In genomic region chr3:77112969-77113368, GRCm38 (mm10) we compare ENCODE assay signal across 19 mouse cellular contexts.
DNase-seq lines count a peak whose midpoint lies in the region; ATAC-seq and TF ChIP-seq lines count a peak whose summit lies in the region.
"Had no signal": no experiment of that assay in that cellular context is flagged by ENCODE, and none has a peak within 500 bp of the region (broad histone marks: within the 10 kb centered on the region; RNA-seq: fewer than 3 reads in every experiment).

No protein-coding gene starts in this region.

- no peak overlapping the region for H3K9ac ChIP-seq in limb, embryonic 14.5 days (ENCODE audit: low read depth, low read length, severe bottlenecking)
- H3K9ac ChIP-seq: forebrain, postnatal 0 days; heart, embryonic 12.5 days; hindbrain, embryonic 12.5 days; intestine, embryonic 15.5 days had no signal

- TF ChIP-seq CTCF in C2C12 (IDR thresholded peaks at IDR 0.05; ENCODE audit: control insufficient read depth, insufficient read depth, insufficient read length) = no peak

- no peak overlapping the region for H3K4me2 ChIP-seq in limb, embryonic 14.5 days (replicated peaks; ENCODE audit: low read depth, low read length, severe bottlenecking)
- no peak overlapping the region for H3K4me2 ChIP-seq in myocyte (ENCODE audit: low read depth)
- H3K4me2 ChIP-seq: heart, embryonic 12.5 days; hindbrain, embryonic 12.5 days; intestine, embryonic 15.5 days had no signal

- 69% methylated on average over 2 of the region's 2 CpGs for WGBS in limb, embryonic 14.5 days
- 82% methylated on average over 2 of the region's 2 CpGs for WGBS in limb, embryonic 10.5 days

- H3ac ChIP-seq in C2C12 (ENCODE audit: control insufficient read depth, insufficient read length, low read depth) (no peak overlapping the region), myocyte (ENCODE audit: control insufficient read depth, insufficient read length) (no peak overlapping the region)

- H3K27me3 ChIP-seq in limb, embryonic 14.5 days (ENCODE audit: control insufficient read depth, insufficient read depth, low read length) = no peaks in the 10 kb centered on the region
- H3K27me3 ChIP-seq in limb, embryonic 10.5 days (ENCODE audit: low read depth, poor library complexity, severe bottlenecking) = no peaks in the 10 kb centered on the region
- no peaks in the 10 kb centered on the region for H3K27me3 ChIP-seq in C2C12 (ENCODE audit: control insufficient read depth, insufficient read depth, insufficient read length)
- H3K27me3 ChIP-seq in myocyte (ENCODE audit: control insufficient read depth, insufficient read depth, insufficient read length) = no peaks in the 10 kb centered on the region
- H3K27me3 ChIP-seq: CH12.LX; heart, embryonic 12.5 days; hindbrain, embryonic 12.5 days; intestine, embryonic 15.5 days had no signal

- H3K9me3 ChIP-seq in limb, embryonic 14.5 days (ENCODE audit: control insufficient read depth, low read length) = no peaks in the 10 kb centered on the region
- H3K9me3 ChIP-seq in limb, embryonic 10.5 days (replicated peaks) = no peaks in the 10 kb centered on the region
- H3K9me3 ChIP-seq: heart, embryonic 12.5 days; hindbrain, embryonic 12.5 days; intestine, embryonic 15.5 days had no signal

- no peaks in the 10 kb centered on the region for H3K79me2 ChIP-seq in C2C12 (ENCODE audit: control insufficient read depth, insufficient read depth)
- H3K79me2 ChIP-seq in myocyte (ENCODE audit: control insufficient read depth, insufficient read depth) = no peaks in the 10 kb centered on the region

- no peak overlapping the region for H3K27ac ChIP-seq in limb, embryonic 14.5 days (replicated peaks; ENCODE audit: low read depth, low read length)
- no peak overlapping the region for H3K27ac ChIP-seq in limb, embryonic 10.5 days
- H3K27ac ChIP-seq: gastrocnemius, adult 2 months; hindbrain, embryonic 12.5 days; intestine, embryonic 15.5 days had no signal

- no peak for ATAC-seq in limb, embryonic 14.5 days (ENCODE audit: low FRiP score, low read depth)
- no peak for ATAC-seq in frontal cortex, adult (ENCODE audit: low TSS enrichment)
- ATAC-seq: forebrain, postnatal 0 days; intestine, embryonic 15.5 days had no signal

- no peaks in the 10 kb centered on the region for H3K4me1 ChIP-seq in limb, embryonic 14.5 days (ENCODE audit: control insufficient read depth, insufficient read depth, low read length)
- no peaks in the 10 kb centered on the region for H3K4me1 ChIP-seq in limb, embryonic 10.5 days
- H3K4me1 ChIP-seq: heart, embryonic 12.5 days; hindbrain, embryonic 12.5 days; intestine, embryonic 15.5 days had no signal

- no peak for TF ChIP-seq POLR2A in limb, embryonic 14.5 days (IDR thresholded peaks at IDR 0.05; ENCODE audit: borderline replicate concordance, extremely low read depth, insufficient read depth, insufficient read length)
- TF ChIP-seq POLR2A in myocyte (IDR thresholded peaks at IDR 0.05; ENCODE audit: insufficient read length, low read depth) = no peak

- no peaks in the 10 kb centered on the region for H3K79me3 ChIP-seq in C2C12 (ENCODE audit: low read depth)

- peak; percentile 5 for DNase-seq in limb, embryonic 14.5 days (ENCODE audit: low spot score)
- DNase-seq in limb, embryonic 10.5 days (ENCODE audit: low spot score) = no peak
- peak; percentile 94 for DNase-seq in 3T3-L1 (ENCODE audit: low read depth, low spot score)
- DNase-seq: adrenal gland, adult 8-10 months; adrenal gland, postnatal 36 days; B cell, adult 2 months; cerebellum, adult 2 months; cerebellum, postnatal 10 days; forebrain, postnatal 0 days; gastrocnemius, adult 2 months; gastrocnemius, postnatal 25 days; heart, postnatal 4 days had no signal

- no peak overlapping the region for H3K4me3 ChIP-seq in limb, embryonic 14.5 days (replicated peaks; ENCODE audit: low read length)
- no peak overlapping the region for H3K4me3 ChIP-seq in limb, embryonic 10.5 days
- H3K4me3 ChIP-seq in C2C12 (ENCODE audit: insufficient read depth, poor library complexity, severe bottlenecking) = no peak overlapping the region
- H3K4me3 ChIP-seq in myocyte = no peak overlapping the region
- H3K4me3 ChIP-seq: gastrocnemius, adult 2 months; heart, embryonic 12.5 days; hindbrain, embryonic 12.5 days; intestine, embryonic 15.5 days had no signal

- H3K36me3 ChIP-seq in limb, embryonic 14.5 days (ENCODE audit: control insufficient read depth, insufficient read depth, low read length) = no peaks in the 10 kb centered on the region
- H3K36me3 ChIP-seq in limb, embryonic 10.5 days = no peaks in the 10 kb centered on the region
- no peaks in the 10 kb centered on the region for H3K36me3 ChIP-seq in C2C12 (ENCODE audit: control insufficient read depth, insufficient read depth)
- H3K36me3 ChIP-seq in myocyte (ENCODE audit: control insufficient read depth, insufficient read depth) = no peaks in the 10 kb centered on the region
- H3K36me3 ChIP-seq: heart, embryonic 12.5 days; hindbrain, embryonic 12.5 days; intestine, embryonic 15.5 days had no signal

TF ChIP-seq in C2C12, 6 proteins besides CTCF, POLR2A, EP300 and RAD21:
- no peak for TF ChIP-seq MYOG (IDR thresholded peaks at IDR 0.05; ENCODE audit: control insufficient read depth, extremely low read depth, insufficient read length)
- peak; percentile 43 for TF ChIP-seq CEBPB (IDR thresholded peaks at IDR 0.05; ENCODE audit: low read depth)
- TF ChIP-seq MYOD1 (IDR thresholded peaks at IDR 0.05; ENCODE audit: control insufficient read depth, insufficient read length, low read depth) = no peak

TF ChIP-seq in myocyte, 11 proteins besides CTCF, POLR2A, EP300 and RAD21:
- TF ChIP-seq E2F4 (IDR thresholded peaks at IDR 0.05; ENCODE audit: insufficient read depth) (no peak), CEBPB (IDR thresholded peaks at IDR 0.05; ENCODE audit: insufficient read depth, poor library complexity, severe bottlenecking) (peak; percentile 74), MAX (IDR thresholded peaks at IDR 0.05; ENCODE audit: low read depth) (no peak), TCF3 (IDR thresholded peaks at IDR 0.05; ENCODE audit: insufficient read length, low read depth) (no peak), MYOG (IDR thresholded peaks at IDR 0.05; ENCODE audit: control insufficient read depth in 1 of 3, insufficient read depth in 1 of 3, insufficient read length in 2 of 3, low read depth in 2 of 3) (no peak)
TF ChIP-seq in myocyte: peak in this region for 1.
